In the genomic region with DNA sequence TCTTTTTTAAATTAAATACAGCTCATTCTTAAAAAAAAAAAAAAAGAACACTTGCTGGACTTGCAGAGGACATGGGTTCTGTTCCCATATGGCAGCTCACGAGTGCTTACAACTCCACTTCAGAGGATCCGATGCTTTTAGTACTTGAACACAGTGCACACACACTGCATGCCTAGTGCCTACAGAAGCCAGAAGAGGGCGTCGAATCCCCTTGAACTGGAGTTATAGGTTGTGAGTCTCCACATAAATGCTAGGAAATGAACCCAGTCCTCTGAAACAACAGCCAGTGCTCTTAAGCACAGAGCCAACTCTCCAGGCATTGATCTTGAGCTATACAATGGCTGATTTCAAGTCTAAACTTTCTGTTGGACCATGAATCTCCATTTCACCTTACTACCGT, we compare ENCODE assay signal across 9 mouse cellular contexts. TPM values are rescaled to one million over a fixed set of nuclear protein-coding genes. Genes with fewer than 3 reads are reported as not detected.
A peak's percentile ranks its signal among the peaks of the same experiment; 100 is the strongest.
DNase-seq lines count a peak whose midpoint lies in the region; TF ChIP-seq lines count a peak whose summit lies in the region.
"Had no signal": no experiment of that assay in that cellular context is flagged by ENCODE, and none has a peak within 500 bp of the region (broad histone marks: within the 10 kb centered on the region; RNA-seq: fewer than 3 reads in every experiment).

No protein-coding gene starts in this region.

- DNase-seq in layer of hippocampus, adult 2 months (ENCODE audit: low spot score in 2 of 2): no peak
- DNase-seq in layer of hippocampus, adult 9-11 months: no peak
- DNase-seq in B cell, adult 2 months: peak; percentile 28 to 29
- peak; percentile 43 for DNase-seq in induced T-regulatory cell, adult 2 months (ENCODE audit: low read depth)
- no peak for DNase-seq in cerebellum, postnatal 14 days
- no peak for DNase-seq in left cerebral cortex, postnatal 25 days (ENCODE audit: low spot score in 2 of 2)
- DNase-seq: adrenal gland, postnatal 10 days had no signal

- no peak overlapping the region for H3K4me3 ChIP-seq in layer of hippocampus, adult 2 months
- H3K4me3 ChIP-seq in ES-Bruce4 (ENCODE audit: low read depth, low read length): no peak overlapping the region
- H3K4me3 ChIP-seq: hindbrain, embryonic 15.5 days had no signal

- H3K27me3 ChIP-seq in ES-Bruce4 (ENCODE audit: control insufficient read depth, insufficient read depth, low read length, poor library complexity, severe bottlenecking): no peaks in the 10 kb centered on the region
- H3K27me3 ChIP-seq: hindbrain, embryonic 15.5 days had no signal

- H3K9ac ChIP-seq in ES-Bruce4 (ENCODE audit: low read depth, poor library complexity, severe bottlenecking): no peak overlapping the region
- H3K9ac ChIP-seq: hindbrain, embryonic 15.5 days had no signal

- peak; percentile 58 for TF ChIP-seq CTCF in layer of hippocampus, adult 2 months (conservative IDR thresholded peaks at IDR 0.05)
- peak; percentile 26 for TF ChIP-seq CTCF in ES-Bruce4 (IDR thresholded peaks at IDR 0.05; ENCODE audit: low read depth, low read length)

- no peaks in the 10 kb centered on the region for H3K4me1 ChIP-seq in ES-Bruce4 (ENCODE audit: control insufficient read depth, insufficient read depth, low read length)

- H3K27ac ChIP-seq in layer of hippocampus, adult 2 months: no peak overlapping the region
- H3K27ac ChIP-seq in ES-Bruce4 (ENCODE audit: insufficient read depth, low read length): no peak overlapping the region
- H3K27ac ChIP-seq: hindbrain, embryonic 15.5 days had no signal

- TF ChIP-seq POLR2A in ES-Bruce4 (IDR thresholded peaks at IDR 0.05; ENCODE audit: insufficient read depth, low read length): no peak

- intact Hi-C loops in left cerebral cortex, postnatal 25 days (cut with DNase I): loop anchor here (5.0 kb wide), 1 partner anchor 69 kb away; no protein-coding TSS in a partner anchor

- peaks cover 28% of the 10 kb centered on the region for H3K36me3 ChIP-seq in ES-Bruce4 (ENCODE audit: control insufficient read depth, insufficient read depth, low read length, poor library complexity, severe bottlenecking)

- H3K9me3 ChIP-seq in ES-Bruce4 (replicated peaks; ENCODE audit: control insufficient read depth, insufficient read depth, low read length, poor library complexity, severe bottlenecking): no peaks in the 10 kb centered on the region
- H3K9me3 ChIP-seq: hindbrain, embryonic 15.5 days had no signal

- no peak for TF ChIP-seq EP300 in ES-Bruce4 (IDR thresholded peaks at IDR 0.05; ENCODE audit: insufficient read depth, low read depth, low read length)

RNA-seq across cellular contexts. Expression of a gene that starts 3.9 kb away (rescaled TPM):
- total RNA-seq in layer of hippocampus, adult 2 months (2021): 10 to 100 TPM; 16.7 to 18.2 TPM
- 48.8 and 49.4 TPM in 2 replicates for polyA plus RNA-seq in ES-Bruce4 (2011; ENCODE audit: insufficient read depth, insufficient read length, low read depth, missing spikeins)
- total RNA-seq in left cerebral cortex, postnatal 25 days (2021): 10 to 100 TPM; 19.3 to 22.3 TPM

Comparison
In these comparisons a context has a peak if more than half of its experiments do, and no peak if none do; other contexts are left out.
1. DNase-seq: peak in B cell, adult 2 months (2 of 2) and induced T-regulatory cell, adult 2 months (single experiment); none in layer of hippocampus, adult 2 months (0 of 2), layer of hippocampus, adult 9-11 months (single experiment), cerebellum, postnatal 14 days (0 of 2) and left cerebral cortex, postnatal 25 days (0 of 2).